Mouse (Mus musculus) ES-Bruce4 (cell line): Measurements from ENCODE around the gene Ccdc58.

ENCODE experiments used
- CTCF ChIP-seq: IDR thresholded peaks from one replicate; pipeline ENCODE4 v1.8.1; 2011; ENCODE audit warnings: low read depth, low read length
- EP300 ChIP-seq: IDR thresholded peaks from 2 replicates; pipeline ENCODE4 v1.6.1; 2011; ENCODE audit warnings: low read depth, low read length; ENCODE audit not compliant: insufficient read depth
- POLR2A ChIP-seq: IDR thresholded peaks from one replicate; pipeline ENCODE4 v1.8.1; 2011; ENCODE audit warnings: low read length; ENCODE audit not compliant: insufficient read depth

DNA sequence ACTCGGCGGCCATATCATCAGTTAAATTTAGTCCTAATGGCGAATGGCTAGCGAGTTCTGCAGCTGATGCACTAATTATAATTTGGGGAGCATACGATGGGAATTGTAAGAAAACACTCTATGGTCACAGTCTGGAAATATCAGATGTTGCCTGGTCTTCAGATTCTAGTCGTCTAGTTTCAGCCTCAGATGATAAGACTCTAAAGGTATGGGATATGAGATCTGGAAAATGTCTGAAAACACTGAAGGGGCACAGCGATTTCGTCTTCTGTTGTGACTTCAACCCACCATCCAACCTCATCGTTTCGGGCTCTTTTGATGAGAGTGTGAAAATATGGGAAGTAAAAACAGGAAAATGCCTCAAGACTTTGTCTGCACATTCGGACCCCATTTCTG lies 29.9 kb upstream of the Ccdc58 start:
- TF ChIP-seq CTCF (no peak), POLR2A (no peak), EP300 (no peak)
